Mouse (Mus musculus): ENCODE results near the gene Ap5m1.

GRCm38 (mm10) chr14:49066274-49066823, 452 bp downstream of the Ap5m1 start, which contains the start of gene Exoc5:
- TF ChIP-seq CTCF (IDR thresholded peaks at IDR 0.05; ENCODE audit: low read depth) (no peak), EP300 (IDR thresholded peaks at IDR 0.05; ENCODE audit: low read depth) (0 out of 2 replicates have a peak, but pooled peaks have one; percentile 56)
